Comparison of ENCODE assay signal across 36 mouse cellular contexts in genomic region chr12:28582423-28582822, GRCm38 (mm10). TPM values are rescaled to one million over a fixed set of nuclear protein-coding genes. Genes with fewer than 3 reads are reported as not detected.
"Had no signal": no experiment of that assay in that cellular context is flagged by ENCODE, and none has a peak within 500 bp of the region (broad histone marks: within the 10 kb centered on the region; RNA-seq: fewer than 3 reads in every experiment).

Gene Allc, minus strand, starts transcription at chr12:28582523.

- H3K4me3 ChIP-seq: left cerebral cortex, adult 2 months; limb, embryonic 10.5 days; limb, embryonic 12.5 days; limb, embryonic 13.5 days; limb, embryonic 15.5 days; liver, embryonic 12.5 days; liver, embryonic 13.5 days; liver, embryonic 15.5 days; lung, embryonic 15.5 days; megakaryocyte, embryonic 14.5 days; midbrain, embryonic 10.5 days; midbrain, embryonic 12.5 days; midbrain, embryonic 13.5 days; midbrain, embryonic 15.5 days; myocyte had no signal

- H3K27ac ChIP-seq: left cerebral cortex, adult 2 months; limb, embryonic 10.5 days; limb, embryonic 12.5 days; limb, embryonic 13.5 days; limb, embryonic 15.5 days; liver, embryonic 12.5 days; liver, embryonic 13.5 days; liver, embryonic 14.5 days; liver, embryonic 15.5 days; lung, embryonic 15.5 days; macrophage; midbrain, embryonic 10.5 days; midbrain, embryonic 12.5 days; midbrain, embryonic 13.5 days; midbrain, embryonic 15.5 days had no signal

- H3K4me1 ChIP-seq: limb, embryonic 10.5 days; limb, embryonic 12.5 days; limb, embryonic 13.5 days; limb, embryonic 15.5 days; liver, embryonic 12.5 days; liver, embryonic 13.5 days; liver, embryonic 15.5 days; lung, embryonic 15.5 days; megakaryocyte, embryonic 14.5 days; midbrain, embryonic 10.5 days; midbrain, embryonic 12.5 days; midbrain, embryonic 13.5 days had no signal

- DNase-seq: left cerebral cortex, postnatal 4 days; liver; liver, embryonic 13.5 days; liver, postnatal 0 days; lung, adult 18-20 months; lung, adult 2 months; lung, embryonic 14.5 days; lung, postnatal 10 days; lung, postnatal 14 days; lung, postnatal 36 days; lung, postnatal 4 days; midbrain, embryonic 14.5 days had no signal

- H3K36me3 ChIP-seq: limb, embryonic 10.5 days; limb, embryonic 12.5 days; limb, embryonic 13.5 days; limb, embryonic 15.5 days; liver, embryonic 12.5 days; liver, embryonic 13.5 days; liver, embryonic 15.5 days; lung, embryonic 15.5 days; midbrain, embryonic 10.5 days; midbrain, embryonic 12.5 days; midbrain, embryonic 13.5 days; midbrain, embryonic 15.5 days had no signal

- H3K27me3 ChIP-seq: limb, embryonic 12.5 days; limb, embryonic 13.5 days; limb, embryonic 15.5 days; liver, embryonic 13.5 days; liver, embryonic 15.5 days; lung, embryonic 15.5 days; midbrain, embryonic 12.5 days; midbrain, embryonic 13.5 days; midbrain, embryonic 15.5 days had no signal

RNA-seq across cellular contexts. Expression of gene Allc, which starts in this region (rescaled TPM):
- polyA plus RNA-seq: limb, embryonic 10.5 days; limb, embryonic 11.5 days; limb, embryonic 12.5 days; limb, embryonic 13.5 days; limb, embryonic 14.5 days; limb, embryonic 15.5 days; liver, adult 2 months; liver, embryonic 11.5 days; liver, embryonic 12.5 days; liver, embryonic 13.5 days; liver, embryonic 14.5 days; liver, embryonic 15.5 days; liver, embryonic 16.5 days; liver, postnatal 0 days; lung, adult 2 months; lung, embryonic 14.5 days; lung, embryonic 16.5 days; lung, postnatal 0 days; macrophage; midbrain, embryonic 10.5 days; midbrain, embryonic 11.5 days; midbrain, embryonic 12.5 days; midbrain, embryonic 13.5 days; midbrain, embryonic 14.5 days; myocyte had no signal
